Mouse (Mus musculus): ENCODE data around the gene Chrdl2.
"Not testable (repeated sequence)": the region's sequence is repeated elsewhere in the genome, so short reads cannot be mapped to it uniquely, and the experiment has no call there.

Gene Chrdl2

DNA sequence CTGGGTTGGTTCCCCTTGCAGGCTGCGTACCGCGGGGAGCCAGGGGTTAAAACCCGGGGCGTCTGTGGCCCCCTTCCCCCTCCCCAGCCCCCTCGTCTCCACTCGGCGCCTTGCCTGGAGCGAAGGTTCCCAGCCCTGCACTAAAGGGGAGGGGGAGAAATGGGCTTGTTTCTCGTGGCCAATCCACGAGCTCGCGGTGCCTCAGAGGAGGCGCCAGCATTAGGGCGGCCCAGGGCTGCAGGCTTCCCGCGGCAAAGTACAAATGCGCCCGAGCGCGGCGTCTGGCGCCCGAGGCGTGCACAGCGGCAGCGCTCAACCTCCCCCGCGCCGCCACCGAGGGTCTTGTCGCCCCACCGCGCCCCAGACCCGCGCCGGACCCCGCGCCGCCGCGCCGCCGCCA, at the start of gene Chrdl2:
TSS of gene Chrdl2 (plus strand) at position 383 of the 400 bp plus-strand sequence.
- peak; percentile 47 for DNase-seq

DNA sequence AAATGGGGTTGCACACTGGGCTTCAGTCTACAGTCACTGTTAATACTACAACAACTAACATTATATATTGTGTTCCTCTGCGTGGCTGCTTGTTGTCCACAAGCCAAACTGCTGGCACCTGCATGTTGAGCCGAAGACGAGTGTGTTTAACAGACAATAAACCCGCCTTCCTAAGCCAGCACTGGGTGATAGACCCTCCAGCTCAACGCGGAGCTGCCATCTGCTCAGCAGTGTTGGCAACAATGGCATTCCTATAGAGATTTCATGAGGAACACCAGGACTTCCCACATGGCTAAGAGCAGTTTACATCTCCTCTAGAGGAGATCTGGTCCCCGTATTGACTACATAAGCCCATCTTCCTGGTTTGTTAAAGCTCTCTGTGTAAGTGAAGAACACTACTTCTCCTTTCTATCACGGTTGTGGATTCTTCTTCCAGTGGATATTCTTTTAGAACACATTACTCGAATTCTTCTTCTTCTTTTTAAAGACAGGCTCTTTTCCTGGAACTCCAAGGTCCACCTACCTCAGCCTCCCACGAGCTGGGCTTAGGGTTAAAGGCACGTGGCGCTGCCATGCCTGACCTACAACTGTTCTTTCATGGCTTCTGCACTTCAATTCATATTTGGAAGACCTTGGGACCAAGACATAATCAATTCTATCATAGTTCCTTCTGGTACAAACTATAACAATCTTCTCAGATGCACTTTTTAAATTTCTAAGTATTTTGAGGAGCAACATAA, 48.6 kb upstream of the Chrdl2 start:
- no peak for DNase-seq

DNA sequence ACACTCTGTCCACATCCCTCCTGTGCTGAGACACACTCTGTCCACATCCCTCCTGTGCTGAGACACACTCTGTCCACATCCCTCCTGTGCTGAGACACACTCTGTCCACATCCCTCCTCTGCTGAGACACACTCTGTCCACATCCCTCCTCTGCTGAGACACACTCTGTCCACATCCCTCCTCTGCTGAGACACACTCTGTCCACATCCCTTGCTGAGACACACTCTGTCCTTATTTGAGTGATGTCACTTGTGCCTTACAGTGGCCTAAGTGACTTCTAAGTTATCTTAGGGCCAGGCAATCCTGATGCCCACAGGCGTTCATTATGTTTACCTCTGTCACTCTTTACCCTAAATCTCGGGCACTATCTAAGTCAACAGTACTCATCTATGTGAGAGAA, 45.4 kb upstream of the Chrdl2 start:
- DNase-seq, result not testable (repeated sequence)

DNA sequence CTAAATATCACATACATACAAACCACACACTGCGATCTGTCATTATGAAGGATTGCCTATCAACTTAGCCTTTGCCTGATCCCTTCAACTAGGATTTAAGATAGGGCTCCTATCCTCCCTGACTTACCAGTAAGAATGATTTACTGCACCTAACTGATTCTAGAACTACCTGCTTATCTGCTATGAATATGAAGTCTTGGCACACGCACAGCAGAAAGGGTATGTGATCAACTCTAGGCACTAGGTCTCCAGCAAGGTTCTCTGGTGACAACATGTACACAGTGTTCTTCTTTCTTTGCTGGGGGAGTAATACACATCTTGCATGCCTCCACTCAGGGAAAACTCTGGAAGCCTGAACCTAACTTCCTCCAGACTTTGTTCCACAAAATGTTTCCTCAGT, 44.5 kb upstream of the Chrdl2 start:
- no peak for DNase-seq

DNA sequence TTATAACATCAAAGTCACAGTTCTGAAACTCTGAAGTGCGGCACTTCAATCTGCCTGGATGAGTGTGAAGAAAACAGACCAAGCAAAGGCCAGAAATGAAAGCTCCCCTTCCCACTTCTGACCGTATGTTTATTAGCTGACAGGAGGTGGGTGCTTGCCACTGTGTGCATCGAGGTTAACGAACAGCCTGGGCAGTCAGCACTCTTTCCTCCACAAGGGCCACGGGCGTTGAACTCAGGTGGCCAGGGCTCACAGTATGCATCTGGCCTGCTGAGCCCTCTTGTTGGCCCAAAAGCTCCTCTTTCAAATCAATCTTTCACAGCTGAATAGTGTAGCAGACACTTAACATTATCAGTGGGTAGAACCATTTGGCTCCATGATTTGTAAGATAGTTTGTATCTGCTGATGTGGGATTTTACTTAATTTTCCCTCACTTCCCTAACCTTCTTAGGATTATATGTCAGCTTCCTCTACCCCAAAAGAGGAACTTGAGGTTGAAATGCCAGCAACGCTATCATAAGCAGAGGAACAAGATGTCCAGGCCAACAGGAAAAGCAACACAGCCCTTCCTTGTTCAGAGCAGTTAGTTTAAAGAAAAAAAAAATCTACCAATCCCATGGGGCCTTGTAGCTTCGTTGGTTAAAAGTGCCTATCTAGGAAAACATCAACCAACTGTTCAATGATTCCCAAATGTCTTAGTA, 43.3 kb upstream of the Chrdl2 start:
- DNase-seq, result no peak

DNA sequence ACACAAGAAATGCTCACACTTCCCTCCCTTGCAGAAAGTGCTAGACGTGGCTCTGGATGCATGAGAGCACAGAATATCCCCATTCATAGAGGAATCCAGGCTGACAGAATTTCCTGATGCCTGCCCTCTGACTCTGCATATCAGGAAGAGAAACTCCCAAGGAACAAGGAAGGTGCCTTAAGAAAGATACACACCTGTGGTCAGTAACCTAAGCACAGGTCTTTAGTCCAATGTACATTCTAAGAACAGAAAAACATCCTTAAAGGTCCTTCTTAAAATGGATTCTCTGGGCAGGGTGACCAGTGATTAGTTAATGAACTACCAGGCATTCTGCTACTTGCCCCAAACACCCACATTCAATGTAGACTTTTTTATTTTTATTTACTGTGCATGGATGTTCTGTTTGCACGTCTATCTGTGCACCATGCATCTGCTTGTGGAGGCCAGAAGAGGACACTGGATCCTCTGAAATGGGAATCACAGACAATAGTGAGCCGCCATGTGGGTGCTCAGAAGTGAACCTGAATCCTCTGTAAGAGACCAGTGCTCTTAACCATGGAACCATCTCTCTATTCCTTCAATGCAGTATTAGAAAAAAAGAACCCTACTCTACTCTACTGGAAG, 42.6 kb upstream of the Chrdl2 start:
- DNase-seq, result no peak

DNA sequence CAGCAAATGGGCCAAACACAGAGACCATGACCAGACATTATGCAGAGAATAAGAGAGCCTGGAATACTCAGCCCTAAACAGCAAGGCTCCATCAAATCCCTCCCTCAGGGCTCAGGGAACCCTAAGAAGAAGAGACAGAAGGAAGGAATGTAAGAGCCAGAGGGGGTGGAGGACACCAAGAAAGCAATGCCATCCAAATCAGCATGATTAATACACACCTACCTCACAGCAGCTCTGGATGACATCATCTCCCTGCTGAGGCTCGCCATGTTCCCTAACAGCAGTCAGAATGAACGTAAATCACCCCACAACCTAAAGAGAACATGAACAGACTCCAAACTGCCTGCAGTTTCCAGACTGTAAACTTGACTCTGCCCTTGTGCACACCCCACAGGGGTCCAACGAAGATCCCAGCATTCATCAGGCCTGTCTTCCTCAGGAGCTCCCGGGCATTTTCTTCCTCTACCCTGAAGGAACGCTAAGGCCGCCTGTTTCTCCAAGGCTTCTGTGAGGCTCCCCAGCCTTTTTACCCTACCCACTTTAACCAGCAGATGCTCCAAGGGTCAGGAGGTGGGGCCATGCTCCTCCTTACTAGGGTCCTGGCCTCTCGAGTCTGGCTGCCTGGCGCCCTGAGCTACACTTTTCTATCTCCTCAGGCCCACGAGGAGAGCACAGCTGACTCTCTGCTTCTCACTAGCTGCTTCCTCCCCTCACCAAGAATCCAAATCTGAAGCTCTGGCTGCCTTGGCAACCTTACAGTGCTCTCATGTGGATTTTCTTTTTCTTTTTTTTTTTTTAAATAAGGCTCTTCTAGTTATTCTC, 40.7 kb upstream of the Chrdl2 start:
- peak; percentile 54 for DNase-seq

DNA sequence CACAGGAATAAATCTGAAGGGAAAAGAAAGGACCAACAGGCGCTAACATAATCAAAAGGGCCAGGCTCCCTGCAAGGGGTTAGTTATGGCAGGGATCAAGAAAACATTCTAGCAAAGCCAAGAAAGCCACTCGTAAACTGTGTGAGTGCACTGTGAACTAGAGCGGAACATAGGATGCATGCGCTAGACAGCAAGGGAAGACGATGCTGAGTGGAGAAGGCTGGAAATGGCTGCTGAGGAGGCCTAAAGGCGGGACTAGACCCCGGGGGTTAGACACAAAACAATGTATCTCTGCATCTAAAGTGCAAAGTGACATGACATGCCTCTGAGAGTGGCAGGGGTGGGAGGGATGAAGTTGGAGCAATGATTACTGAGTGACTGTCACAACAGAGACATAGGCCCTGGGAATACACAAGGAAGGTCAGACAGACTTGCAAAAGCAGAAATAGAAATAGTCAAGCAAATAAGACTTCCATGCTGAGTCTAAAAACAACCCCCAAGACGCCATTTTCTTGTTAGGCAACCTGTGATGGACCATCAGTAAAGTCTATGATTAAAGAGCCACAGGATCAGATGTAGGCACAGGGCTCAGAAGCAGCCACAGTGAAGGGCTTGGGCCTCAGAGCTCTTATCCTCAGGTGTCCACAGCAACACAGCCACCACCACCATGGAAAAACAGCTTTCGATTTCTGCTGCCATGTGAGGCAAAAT, 39.8 kb upstream of the Chrdl2 start:
- no peak for DNase-seq

DNA sequence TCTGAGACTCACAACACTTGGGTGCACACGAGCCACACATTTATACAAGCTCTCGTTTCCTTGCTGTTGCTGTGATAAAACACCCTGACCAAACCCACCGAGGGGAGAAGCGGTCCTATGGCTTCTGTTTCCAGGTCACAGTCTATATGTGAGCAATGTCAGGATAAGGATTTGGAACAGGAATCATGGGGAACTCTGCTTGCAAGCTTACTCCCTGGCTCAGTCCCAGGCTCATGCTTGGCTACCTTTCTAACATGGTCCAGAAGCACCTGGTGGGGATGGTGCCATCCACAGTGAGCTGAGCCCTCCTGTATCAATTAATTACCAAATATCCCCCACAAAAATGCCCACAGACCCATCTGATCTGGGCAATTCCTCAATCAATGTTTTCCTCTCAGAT, 36.8 kb upstream of the Chrdl2 start:
- no peak for DNase-seq

DNA sequence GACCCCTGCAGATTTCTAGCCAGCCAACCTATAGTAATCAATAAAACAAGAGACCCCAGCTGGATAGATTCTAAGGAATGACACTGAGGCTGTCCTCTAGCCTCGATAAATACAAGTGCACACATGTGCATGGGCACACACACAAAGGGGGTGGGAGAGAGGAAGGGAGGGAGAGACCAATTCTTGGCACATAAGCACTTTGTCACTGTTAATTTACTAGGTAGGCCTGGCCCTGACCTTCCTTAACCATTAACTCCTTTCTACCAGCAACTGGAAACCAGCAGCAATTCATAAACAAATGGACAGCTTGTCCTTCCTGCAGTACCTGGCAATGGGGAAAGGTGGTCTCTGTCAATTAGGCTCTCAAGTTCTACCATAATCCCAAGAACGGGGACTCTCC, 34.0 kb upstream of the Chrdl2 start:
- no peak for DNase-seq

DNA sequence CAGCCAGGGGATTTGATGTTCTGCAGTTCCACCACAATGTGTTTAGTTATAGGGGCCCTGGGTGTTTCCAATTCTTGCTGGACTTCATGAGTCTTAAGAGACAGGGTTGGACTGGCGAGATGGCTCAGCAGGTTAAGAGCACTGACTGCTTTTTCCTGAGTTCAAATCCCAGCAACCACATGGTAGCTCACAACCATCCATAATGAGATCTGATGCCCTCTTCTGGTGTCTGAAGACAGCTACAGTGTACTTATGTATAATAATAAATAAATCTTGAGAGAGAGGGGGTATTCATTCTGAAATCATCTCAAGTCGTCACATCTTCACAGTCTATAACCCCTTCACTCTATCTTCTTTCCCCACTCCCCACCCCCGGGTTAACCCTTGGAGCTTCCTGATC, 33.1 kb upstream of the Chrdl2 start:
- not testable (repeated sequence) for DNase-seq

DNA sequence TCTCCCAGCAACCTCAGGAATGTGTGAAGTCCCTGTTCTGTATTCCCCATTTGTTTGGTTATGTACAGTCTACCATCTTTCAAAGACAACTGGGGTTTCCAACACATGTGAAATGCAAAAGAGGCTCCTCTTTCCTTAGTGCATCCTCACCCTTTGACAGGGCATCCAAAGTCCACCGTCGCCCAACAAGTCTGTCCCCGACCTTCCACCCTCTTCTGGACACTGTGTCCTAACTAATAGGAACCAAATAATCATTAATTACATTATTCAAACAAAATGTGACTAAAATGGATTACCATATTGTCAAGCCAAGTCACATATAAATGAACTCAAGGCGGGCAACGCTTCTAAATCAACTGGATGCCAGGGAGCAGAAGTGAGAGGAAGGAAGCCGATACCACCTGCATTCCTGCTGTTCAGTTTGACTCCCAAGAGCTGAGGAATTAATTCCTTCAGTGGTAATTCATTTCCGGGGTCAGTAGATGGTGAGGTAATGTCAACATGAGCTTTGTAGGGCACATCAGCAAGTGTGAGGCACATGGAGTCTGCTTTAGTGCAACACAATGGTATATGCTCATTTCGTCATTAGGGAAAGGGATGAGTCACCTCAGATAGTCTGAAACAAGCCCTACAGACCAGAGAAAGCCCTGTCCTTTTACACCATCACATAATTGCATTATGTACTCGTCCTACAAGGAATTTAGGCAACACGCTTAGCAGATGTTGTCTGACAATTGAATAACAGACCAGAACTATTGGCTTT, 31.6 kb upstream of the Chrdl2 start:
- no peak for DNase-seq

DNA sequence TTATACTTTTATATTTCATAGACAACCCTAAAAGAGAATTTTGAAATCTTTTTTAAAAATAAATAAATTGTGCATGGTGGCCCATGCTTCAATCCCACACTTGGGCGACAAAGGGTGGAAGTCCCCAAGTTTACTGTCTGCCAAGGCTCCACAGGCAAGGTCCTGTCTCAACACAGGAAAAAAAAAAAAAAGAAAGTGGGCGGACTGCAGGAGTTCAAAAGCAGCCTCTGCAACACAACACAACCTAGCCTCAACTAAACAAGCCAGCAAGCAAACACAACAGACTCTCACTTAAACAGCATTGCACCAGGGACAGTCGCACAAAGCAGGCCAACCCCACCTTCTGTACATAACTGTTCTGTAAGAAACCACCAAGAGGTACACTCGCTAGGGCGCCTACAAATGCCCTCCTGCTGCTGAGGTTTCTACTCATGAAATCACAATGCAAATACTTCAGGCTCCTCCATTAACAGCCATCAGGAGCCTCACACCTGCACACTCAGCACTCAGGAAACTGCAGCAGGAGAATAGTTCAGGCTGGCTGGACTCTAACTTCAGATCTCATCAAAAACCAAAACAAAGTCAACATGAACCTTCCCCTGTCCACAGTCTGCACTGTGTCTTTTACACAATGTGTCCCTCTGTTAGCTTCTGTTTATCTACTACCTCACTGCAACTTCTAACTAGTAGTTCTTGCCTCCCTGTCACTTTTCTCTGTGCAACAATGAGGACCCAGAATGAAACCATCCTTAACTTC, 30.0 kb upstream of the Chrdl2 start:
- no peak for DNase-seq

DNA sequence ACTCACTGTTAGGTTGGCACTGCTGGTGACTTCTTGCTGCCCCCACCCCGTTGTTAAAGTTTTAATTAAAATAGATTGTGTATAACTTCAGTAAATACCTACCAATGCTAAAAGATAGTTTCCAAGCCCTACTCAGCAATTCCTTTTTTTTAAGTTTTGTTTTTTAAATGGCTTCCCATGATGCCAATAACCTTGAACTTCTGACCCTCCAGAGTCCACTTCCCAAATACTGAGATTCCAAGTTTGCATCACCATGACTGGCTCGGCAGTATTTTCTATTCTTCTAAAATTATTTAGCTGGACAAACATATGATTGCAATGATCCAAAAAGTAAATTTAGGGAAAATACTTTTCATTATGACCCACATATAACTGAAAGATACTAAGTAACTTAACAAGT, 27.9 kb upstream of the Chrdl2 start:
- DNase-seq, result no peak

DNA sequence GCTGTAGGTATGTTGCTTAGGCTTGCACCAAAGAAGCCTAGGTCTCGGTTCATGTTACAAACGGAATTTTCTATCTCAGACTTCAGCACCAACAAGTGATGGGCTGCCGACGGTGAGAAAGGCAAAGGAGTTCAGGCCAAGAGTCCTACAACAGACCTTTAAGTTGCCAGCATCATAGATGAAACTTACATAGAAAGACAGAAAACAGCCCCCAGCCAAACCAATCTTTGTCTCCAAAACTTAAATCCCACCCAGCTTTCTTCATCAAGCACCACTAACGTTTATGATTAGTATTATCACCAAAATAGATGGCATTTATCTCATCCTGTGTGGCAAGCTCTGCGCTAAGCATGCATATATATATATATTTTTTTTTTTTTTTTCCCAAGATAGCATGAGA, 26.9 kb upstream of the Chrdl2 start:
- DNase-seq, result no peak

DNA sequence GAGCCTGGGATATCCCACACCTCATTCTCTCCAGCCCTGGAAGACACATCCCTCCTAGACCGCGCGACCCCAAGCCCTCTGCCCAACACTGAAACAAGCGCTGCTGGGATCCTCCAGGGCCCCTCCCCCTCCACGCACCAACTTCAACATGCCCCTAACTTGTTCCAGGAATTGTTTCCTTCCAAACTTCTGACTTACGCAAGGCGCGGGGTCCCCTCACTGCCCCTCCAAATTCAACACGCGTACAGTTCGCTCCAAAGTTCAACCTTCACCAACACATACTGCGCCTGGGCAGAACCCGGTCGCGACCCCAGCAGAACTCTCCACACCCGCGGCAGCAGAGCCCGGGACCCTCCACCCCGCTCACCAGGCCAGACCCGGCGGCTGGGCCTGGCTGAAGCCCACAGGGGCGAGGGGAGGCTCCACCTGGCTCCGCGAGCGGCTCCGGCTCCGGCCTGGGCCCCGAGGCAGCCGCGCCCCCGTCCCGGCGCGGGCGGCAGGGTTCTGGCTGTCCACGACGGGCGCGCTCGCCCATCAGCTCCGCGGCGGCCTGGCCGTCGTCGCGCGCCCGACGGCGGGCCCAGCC, 26.3 kb upstream of the Chrdl2 start:
- peak; percentile 35 for DNase-seq

DNA sequence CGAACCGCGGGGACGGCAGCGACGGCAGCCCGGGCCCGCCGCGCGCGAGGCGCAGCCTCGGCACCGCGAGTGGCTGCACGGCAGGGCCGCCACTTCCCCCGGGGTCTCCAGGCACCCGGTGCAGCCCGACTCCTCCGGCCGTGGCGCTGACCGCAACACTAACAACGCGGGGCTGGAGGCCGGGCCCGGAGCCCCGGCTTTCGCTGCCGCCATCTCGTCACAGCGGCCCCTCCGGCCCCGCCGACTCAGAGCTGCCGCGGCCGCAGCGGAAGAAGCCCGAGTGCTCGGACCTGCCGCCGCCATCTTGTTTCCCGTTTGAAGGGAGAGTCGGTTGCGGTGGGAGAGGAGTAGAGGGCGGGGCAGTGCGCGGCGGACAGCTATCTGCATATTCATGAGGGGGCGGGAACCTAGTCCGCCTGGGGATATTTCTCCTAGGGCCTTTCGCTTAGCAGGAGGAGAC, 25.8 kb upstream of the Chrdl2 start, which contains the start of gene Rnf169:
TSS of gene Rnf169 (minus strand) at position 317 of the 460 bp plus-strand sequence.
- peak; percentile 88 for DNase-seq

DNA sequence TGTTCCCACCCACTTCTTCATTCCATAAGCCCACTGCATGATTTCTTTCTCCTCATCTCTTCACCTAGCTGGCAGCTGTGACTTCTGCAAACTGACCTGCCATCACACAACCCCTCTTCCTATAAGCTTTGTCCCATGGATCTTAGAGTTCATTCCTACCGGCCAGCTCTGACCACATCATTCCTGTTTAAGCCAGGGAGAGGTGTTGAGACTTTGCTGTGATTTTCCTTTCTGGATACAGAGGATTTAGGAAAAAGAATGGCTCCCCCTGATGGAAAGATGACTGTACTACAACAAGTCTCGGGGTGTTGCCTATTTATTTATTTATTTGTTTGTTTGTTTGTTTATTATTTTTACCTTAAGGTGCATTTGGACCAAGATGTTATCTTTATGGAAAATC, 24.7 kb upstream of the Chrdl2 start:
- DNase-seq, result no peak

DNA sequence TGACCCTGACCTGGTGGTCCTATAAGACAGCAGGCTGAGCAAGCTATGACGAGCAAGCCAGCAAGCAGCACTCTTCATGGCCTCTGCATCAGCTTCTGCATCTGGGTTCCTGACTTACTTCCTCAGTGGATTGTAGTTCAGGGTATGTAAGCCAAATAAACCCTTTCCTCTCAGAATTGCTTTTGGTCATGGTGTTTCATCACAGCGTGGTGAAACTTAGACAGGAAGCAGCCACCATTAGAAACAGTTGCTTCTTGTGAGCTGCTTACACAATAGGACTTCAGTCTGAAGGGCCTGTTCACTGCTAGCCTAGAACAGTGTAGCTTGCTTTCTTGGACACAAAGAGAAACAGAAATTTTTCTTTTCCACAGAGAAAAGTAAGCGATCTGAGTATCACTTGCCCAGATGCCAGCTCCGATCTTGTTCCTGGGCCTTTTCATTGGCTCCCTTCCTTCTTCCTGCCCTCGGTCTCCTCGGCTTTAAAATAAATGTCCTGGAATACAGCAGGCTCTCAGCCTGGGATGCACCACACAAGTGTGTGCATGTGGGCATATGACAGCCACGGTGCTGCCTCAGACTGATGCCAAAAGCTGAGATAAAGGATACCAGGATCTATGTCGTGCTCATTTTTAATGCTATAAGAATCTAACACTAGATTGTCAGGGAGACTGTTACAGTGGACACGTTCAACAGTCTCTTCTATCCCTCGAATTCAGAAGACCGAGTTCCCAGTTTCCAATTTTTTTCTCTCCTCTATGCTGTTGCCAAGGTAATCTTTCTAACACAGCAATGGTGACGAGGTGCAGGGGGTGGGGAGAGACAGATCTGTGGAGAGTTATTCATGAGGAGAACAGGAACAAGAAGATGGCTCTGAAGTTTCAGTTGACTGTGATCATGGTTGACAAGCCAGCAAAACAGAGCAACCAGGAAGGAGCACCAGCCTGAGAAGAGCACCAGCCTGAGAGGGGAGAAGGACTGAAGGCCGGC, 23.4 kb upstream of the Chrdl2 start:
- DNase-seq, result no peak

Data from right cerebral cortex, postnatal 14 days (tissue).